ENCODE assay signal across 15 mouse cellular contexts in genomic region chrX:32224989-32225388, GRCm38 (mm10). TPM values are rescaled to one million over a fixed set of nuclear protein-coding genes. Genes with fewer than 3 reads are reported as not detected.
DNase-seq lines count a peak whose midpoint lies in the region.
"Had no signal": no experiment of that assay in that cellular context is flagged by ENCODE, and none has a peak within 500 bp of the region (broad histone marks: within the 10 kb centered on the region; RNA-seq: fewer than 3 reads in every experiment).

No protein-coding gene starts in this region.

- peak; percentile 4 for DNase-seq in T-cell, adult 2 months (ENCODE audit: low spot score)
- DNase-seq in adrenal gland, adult 8-10 months, result peak; percentile 1
- DNase-seq in cerebellum, adult 9-10 months, result peak; percentile 0
- DNase-seq in heart, adult 11 months, result peak; percentile 93
- DNase-seq in heart, adult 9 months (ENCODE audit: low spot score in 2 of 2), result peak; percentile 4
- peak; percentile 3 for DNase-seq in kidney, adult 11 months
- DNase-seq in layer of hippocampus, adult 11-12 months (ENCODE audit: low spot score), result peak; percentile 1
- DNase-seq in natural killer cell, adult 2 months (ENCODE audit: low spot score in 2 of 2), result peak; percentile 2 to 3

RNA-seq across cellular contexts. Expression of gene Btbd35f2, which starts 53.2 kb away (rescaled TPM):
- total RNA-seq in adrenal gland, adult 8-10 months (2022), result not detected
- total RNA-seq: adrenal gland, adult 18-20 months; adrenal gland, postnatal 10 days; adrenal gland, postnatal 25 days; adrenal gland, postnatal 4 days; CH12.LX; forebrain, postnatal 0 days; G1E had no signal

Comparison
In these comparisons a context has a peak if more than half of its experiments do, and no peak if none do; other contexts are left out.
1. Peak in every context shown above with its lines: DNase-seq.
2. DNase-seq: peak in every context shown above with its lines; median percentile 93 in heart, adult 11 months; 4 in T-cell, adult 2 months; 4 in heart, adult 9 months; 3 in kidney, adult 11 months; 2 in natural killer cell, adult 2 months; 1 in adrenal gland, adult 8-10 months; 1 in layer of hippocampus, adult 11-12 months; 0 in cerebellum, adult 9-10 months.